Mouse (Mus musculus): ENCODE results near the gene Fcrl5. TPM values are rescaled to one million over a fixed set of nuclear protein-coding genes. Genes with fewer than 3 reads are reported as not detected.

Fcrl5 gene
- polyA plus RNA-seq, 1 experiment = not detected

DNA sequence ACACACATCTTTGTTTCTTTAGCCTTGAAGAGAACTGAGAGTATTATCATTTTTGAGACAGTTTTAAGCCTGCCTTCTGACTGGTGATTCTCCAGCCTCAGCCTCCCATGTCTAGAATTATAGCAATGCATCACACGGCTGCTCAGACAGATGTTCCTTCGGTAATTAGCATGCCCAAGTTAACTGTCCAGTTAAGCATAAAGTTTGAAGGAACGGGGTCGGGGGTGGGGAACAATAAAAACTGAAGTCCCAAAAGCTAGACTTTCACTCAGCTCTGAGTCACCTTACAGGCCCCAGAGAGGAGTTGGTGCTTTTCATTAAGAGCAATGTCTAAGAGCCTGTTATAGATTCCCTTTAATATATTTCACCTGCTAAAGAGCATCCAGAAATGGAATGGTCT lies 51.8 kb downstream of the Fcrl5 start:
- no peak overlapping the region for H3K4me3 ChIP-seq (replicated peaks; ENCODE audit: control insufficient read depth, low read depth, low read length)
- peaks cover 1% of the 10 kb centered on the region; the same call in 1 of the 2 replicates for H3K4me1 ChIP-seq (ENCODE audit: control insufficient read depth, insufficient read depth, low read length)
- WGBS = 82% methylated on average over 4 of the region's 4 CpGs
- TF ChIP-seq CTCF (IDR thresholded peaks at IDR 0.05; ENCODE audit: control insufficient read depth, insufficient read depth, low read length) = no peak
- H3K27ac ChIP-seq (ENCODE audit: control insufficient read depth, insufficient read depth, low read depth, low read length, poor library complexity) = no peak overlapping the region

DNA sequence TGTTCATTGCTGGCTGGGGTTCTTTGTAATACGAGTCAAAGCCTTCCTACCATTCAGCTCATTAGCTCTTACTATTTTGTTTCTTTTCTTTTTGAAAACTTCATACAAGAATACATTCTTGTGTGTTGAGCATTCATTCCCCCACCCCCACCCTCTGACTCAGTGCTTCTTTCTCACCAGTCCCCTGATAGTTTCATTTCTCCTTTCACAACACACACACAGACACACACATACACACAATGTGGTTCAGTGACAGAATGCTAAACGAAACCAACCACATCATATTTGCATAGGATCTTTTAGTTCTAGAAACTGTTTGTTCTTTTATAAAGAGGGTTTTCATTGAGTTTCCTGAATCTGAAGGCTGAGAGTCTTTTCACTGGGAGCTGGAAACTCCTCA lies 52.3 kb downstream of the Fcrl5 start:
- Histone ChIP-seq H3K27ac (ENCODE audit: control insufficient read depth, insufficient read depth, low read depth, low read length, poor library complexity) (no peak overlapping the region), H3K4me1 (ENCODE audit: control insufficient read depth, insufficient read depth, low read length) (peaks cover 1% of the 10 kb centered on the region; the same call in 1 of the 2 replicates), H3K4me3 (replicated peaks; ENCODE audit: control insufficient read depth, low read depth, low read length) (no peak overlapping the region)
- WGBS = 34% methylated on average over 2 of the region's 2 CpGs
- no peak for TF ChIP-seq POLR2A (IDR thresholded peaks at IDR 0.05; ENCODE audit: borderline replicate concordance, control insufficient read depth, low read depth, low read length)
- no peak for TF ChIP-seq CTCF (IDR thresholded peaks at IDR 0.05; ENCODE audit: control insufficient read depth, insufficient read depth, low read length)

DNA sequence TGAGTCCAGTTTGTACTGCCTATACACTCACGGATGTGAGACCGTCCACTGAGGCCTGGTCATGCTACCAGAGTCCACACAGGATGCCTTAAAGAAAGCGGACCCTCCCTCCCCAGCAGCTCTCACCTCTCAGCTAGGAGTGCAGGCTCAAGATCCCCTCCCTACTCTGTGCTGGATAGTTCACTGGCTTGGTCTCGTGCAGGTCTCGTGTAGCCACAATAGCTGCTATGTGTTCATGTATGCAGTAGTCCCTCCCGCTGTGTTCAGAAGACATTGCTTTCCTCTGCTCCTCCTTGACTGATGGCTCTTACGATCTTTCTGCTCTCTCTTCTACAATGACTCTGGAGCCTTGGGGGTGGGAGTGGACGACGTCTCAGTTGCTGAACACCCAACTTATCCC lies 62.7 kb downstream of the Fcrl5 start:
- Histone ChIP-seq H3K4me3 (replicated peaks; ENCODE audit: control insufficient read depth, low read depth, low read length) (no peak overlapping the region), H3K27ac (ENCODE audit: control insufficient read depth, insufficient read depth, low read depth, low read length, poor library complexity) (peak overlapping the region; percentile 44), H3K4me1 (ENCODE audit: control insufficient read depth, insufficient read depth, low read length) (peaks cover 8% of the 10 kb centered on the region)
- 66% methylated on average over 9 of the region's 9 CpGs for WGBS
- TF ChIP-seq CTCF (IDR thresholded peaks at IDR 0.05; ENCODE audit: control insufficient read depth, insufficient read depth, low read length) = no peak
- no peak for TF ChIP-seq POLR2A (IDR thresholded peaks at IDR 0.05; ENCODE audit: borderline replicate concordance, control insufficient read depth, low read depth, low read length)

DNA sequence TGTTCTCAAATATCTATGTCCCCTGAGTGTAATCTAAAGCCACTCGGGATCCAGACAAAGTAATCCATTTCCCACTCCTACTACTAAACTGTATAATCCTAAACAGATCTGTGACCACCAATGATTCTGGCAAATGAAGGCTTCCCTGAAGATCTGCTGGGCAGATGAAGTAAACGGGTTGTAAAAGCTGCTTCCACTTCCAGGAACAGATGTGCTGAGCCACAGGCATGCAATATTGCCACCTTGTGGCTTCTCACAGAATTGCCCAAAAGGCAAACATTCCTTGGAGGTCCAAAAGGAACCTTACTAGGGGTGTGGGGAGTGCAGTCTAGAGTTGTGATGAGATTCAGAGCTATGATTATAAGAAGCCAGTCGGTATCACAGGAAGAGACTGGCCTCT lies 63.5 kb downstream of the Fcrl5 start:
- WGBS = 4% methylated on average over 3 of the region's 3 CpGs
- Histone ChIP-seq H3K27ac (ENCODE audit: control insufficient read depth, insufficient read depth, low read depth, low read length, poor library complexity) (no peak overlapping the region), H3K4me1 (ENCODE audit: control insufficient read depth, insufficient read depth, low read length) (peaks cover 8% of the 10 kb centered on the region), H3K4me3 (replicated peaks; ENCODE audit: control insufficient read depth, low read depth, low read length) (no peak overlapping the region)
- TF ChIP-seq CTCF (IDR thresholded peaks at IDR 0.05; ENCODE audit: control insufficient read depth, insufficient read depth, low read length) (peak; percentile 70), POLR2A (IDR thresholded peaks at IDR 0.05; ENCODE audit: borderline replicate concordance, control insufficient read depth, low read depth, low read length) (no peak)

DNA sequence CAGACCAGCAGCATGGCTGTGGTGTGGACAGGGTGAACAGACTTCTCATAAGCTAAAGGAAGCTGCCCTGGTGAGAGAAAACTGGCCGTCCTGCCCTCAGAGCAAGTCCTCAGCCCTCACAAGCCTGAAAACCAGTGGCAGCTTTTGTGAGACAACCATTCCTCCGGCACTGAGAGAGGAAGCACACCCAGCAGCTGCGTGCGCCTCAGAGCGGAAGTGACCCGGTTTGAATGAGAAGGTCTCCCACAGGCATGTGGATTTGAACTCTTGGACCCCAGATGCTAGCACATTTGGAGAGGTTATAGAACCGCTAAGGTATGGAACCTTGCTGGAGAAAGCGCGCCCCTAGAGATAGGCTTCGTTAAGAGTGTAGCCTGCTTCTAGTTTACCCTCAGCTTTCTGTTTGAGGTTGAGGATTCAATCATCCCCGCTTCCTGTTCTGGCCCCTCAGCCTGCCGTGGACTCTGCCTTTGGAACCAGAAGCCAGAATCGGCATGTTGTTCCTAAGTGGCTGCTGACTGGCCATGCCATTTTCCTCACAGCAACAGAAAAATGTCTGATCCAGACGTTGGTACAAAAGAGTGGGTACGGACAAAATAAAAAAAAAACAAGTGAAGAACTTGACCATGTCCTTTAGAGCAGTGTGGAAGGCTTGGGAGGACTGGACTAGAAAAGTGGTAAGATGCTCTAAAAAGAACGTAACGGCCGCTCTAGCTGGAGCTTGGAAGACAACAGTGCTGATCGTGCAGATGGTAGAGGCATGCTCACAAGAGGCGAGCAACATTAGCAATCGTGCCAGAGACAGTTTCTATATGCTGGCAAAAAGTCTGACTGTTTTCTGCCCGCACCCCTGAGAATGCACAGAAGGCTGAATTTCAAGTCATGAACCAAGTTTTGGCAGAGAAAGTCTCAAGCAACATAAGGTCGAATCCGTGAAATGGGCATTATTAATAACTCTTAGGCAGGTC lies 64.8 kb downstream of the Fcrl5 start:
- Histone ChIP-seq H3K27ac (ENCODE audit: control insufficient read depth, insufficient read depth, low read depth, low read length, poor library complexity) (peak overlapping the region; percentile 51; the same call in 1 of the 2 replicates), H3K4me1 (ENCODE audit: control insufficient read depth, insufficient read depth, low read length) (peaks cover 8% of the 10 kb centered on the region), H3K4me3 (replicated peaks; ENCODE audit: control insufficient read depth, low read depth, low read length) (no peak overlapping the region)
- TF ChIP-seq POLR2A (IDR thresholded peaks at IDR 0.05; ENCODE audit: borderline replicate concordance, control insufficient read depth, low read depth, low read length) = no peak
- TF ChIP-seq CTCF (IDR thresholded peaks at IDR 0.05; ENCODE audit: control insufficient read depth, insufficient read depth, low read length) = no peak
- 48% methylated on average over 24 of the region's 24 CpGs for WGBS

DNA sequence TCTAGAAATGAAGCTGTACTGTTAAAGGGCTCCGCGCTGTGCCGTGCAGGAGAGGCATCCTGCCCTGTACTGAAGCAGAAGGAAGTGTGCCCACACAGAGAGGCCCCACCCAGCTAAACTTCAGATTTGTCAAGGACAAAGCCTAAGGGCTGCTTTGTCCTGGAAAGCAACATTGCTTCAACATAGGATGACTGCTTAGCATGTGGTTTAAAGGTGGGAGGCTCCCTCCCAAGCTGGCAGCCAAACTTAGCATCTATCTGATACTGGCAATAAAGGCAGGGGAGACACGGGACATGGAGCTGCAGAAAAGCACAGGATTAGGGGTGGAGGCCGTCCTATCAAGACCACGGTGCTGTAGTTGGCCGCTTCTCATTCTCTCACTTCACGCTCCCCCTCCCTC lies 65.6 kb downstream of the Fcrl5 start:
- TF ChIP-seq CTCF (IDR thresholded peaks at IDR 0.05; ENCODE audit: control insufficient read depth, insufficient read depth, low read length) (no peak), POLR2A (IDR thresholded peaks at IDR 0.05; ENCODE audit: borderline replicate concordance, control insufficient read depth, low read depth, low read length) (no peak)
- Histone ChIP-seq H3K4me3 (replicated peaks; ENCODE audit: control insufficient read depth, low read depth, low read length) (no peak overlapping the region), H3K27ac (ENCODE audit: control insufficient read depth, insufficient read depth, low read depth, low read length, poor library complexity) (no peak overlapping the region), H3K4me1 (ENCODE audit: control insufficient read depth, insufficient read depth, low read length) (peaks cover 8% of the 10 kb centered on the region)
- WGBS = 40% methylated on average over 8 of the region's 8 CpGs

DNA sequence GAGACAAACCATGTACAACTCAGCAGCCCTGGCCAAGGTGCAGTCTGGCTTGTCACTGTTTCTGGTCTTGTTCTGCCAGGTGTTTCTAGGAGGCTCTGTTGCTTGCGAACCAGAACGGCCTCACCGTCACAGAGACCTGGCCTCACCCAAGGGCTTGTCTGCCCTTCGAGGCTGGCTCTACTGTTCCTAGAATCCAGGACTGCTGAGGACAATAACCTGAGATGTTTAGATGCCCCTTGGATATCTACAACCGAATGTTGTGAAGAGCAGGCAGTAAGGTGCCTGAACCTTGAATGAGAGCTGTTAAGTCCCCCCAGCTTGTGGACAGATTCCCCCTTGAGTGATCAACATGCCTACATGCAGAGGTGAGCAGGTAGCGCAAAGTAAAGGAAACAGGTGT lies 67.2 kb downstream of the Fcrl5 start:
- WGBS = 85% methylated on average over 6 of the region's 6 CpGs
- Histone ChIP-seq H3K27ac (ENCODE audit: control insufficient read depth, insufficient read depth, low read depth, low read length, poor library complexity) (no peak overlapping the region), H3K4me3 (replicated peaks; ENCODE audit: control insufficient read depth, low read depth, low read length) (no peak overlapping the region), H3K4me1 (ENCODE audit: control insufficient read depth, insufficient read depth, low read length) (peaks cover 8% of the 10 kb centered on the region)
- TF ChIP-seq CTCF (IDR thresholded peaks at IDR 0.05; ENCODE audit: control insufficient read depth, insufficient read depth, low read length) (no peak), POLR2A (IDR thresholded peaks at IDR 0.05; ENCODE audit: borderline replicate concordance, control insufficient read depth, low read depth, low read length) (no peak)

DNA sequence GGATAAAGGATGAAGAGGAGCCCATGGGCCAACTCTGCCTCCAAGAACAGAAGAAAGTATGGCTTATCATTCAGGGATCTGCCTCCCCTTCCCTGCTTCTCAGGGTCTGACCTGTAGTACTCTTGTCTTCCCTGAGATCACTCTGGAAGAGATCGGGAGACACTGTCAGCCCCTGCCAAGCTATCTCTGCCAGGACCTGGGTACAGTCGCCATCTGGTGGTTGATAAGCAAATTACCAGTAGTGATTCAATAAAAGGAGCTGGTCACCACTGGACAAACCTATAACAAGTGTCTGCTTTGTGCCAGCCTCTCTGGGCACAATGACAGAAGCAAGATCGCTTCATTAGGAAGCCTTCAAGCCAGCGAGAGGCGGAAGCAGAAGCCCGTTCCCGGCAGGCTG lies 68.8 kb downstream of the Fcrl5 start:
- no peak overlapping the region for H3K4me3 ChIP-seq (replicated peaks; ENCODE audit: control insufficient read depth, low read depth, low read length)
- H3K27ac ChIP-seq (ENCODE audit: control insufficient read depth, insufficient read depth, low read depth, low read length, poor library complexity) = no peak overlapping the region
- H3K4me1 ChIP-seq (ENCODE audit: control insufficient read depth, insufficient read depth, low read length) = peaks cover 5% of the 10 kb centered on the region
- 31% methylated on average over 7 of the region's 7 CpGs for WGBS
- no peak for TF ChIP-seq POLR2A (IDR thresholded peaks at IDR 0.05; ENCODE audit: borderline replicate concordance, control insufficient read depth, low read depth, low read length)
- peak; percentile 68 for TF ChIP-seq CTCF (IDR thresholded peaks at IDR 0.05; ENCODE audit: control insufficient read depth, insufficient read depth, low read length)

All from bone marrow, adult 2 months (tissue).